Mouse (Mus musculus) layer of hippocampus, adult 9-11 months (tissue): Measurements from ENCODE around the gene Gpam.
A peak's percentile ranks its signal among the peaks of the same experiment; 100 is the strongest.

ENCODE experiments used
- DNase-seq: peaks from one replicate; pipeline ENCODE4 v3.0.0; 2022

Gene Gpam

DNA sequence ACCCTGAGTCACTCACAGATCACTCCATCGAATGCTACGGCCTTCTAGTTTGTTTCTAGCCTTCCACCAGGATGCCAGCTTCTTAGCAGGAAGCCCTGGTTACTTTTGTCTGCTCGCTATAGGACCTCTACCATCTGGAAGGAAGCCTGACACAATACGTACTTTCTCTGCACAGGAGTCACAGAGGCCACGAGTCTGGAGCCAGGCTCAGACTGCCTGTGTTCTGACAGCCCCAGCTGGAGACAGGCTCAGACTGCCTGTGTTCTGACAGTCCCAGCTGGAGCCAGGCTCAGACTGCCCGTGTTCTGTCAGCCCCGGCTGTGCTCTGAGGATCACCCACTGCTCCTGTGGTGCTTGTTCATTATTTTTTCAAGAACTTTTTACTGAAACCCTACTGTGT is 10.8 kb upstream of the Gpam start:
- DNase-seq = no peak

DNA sequence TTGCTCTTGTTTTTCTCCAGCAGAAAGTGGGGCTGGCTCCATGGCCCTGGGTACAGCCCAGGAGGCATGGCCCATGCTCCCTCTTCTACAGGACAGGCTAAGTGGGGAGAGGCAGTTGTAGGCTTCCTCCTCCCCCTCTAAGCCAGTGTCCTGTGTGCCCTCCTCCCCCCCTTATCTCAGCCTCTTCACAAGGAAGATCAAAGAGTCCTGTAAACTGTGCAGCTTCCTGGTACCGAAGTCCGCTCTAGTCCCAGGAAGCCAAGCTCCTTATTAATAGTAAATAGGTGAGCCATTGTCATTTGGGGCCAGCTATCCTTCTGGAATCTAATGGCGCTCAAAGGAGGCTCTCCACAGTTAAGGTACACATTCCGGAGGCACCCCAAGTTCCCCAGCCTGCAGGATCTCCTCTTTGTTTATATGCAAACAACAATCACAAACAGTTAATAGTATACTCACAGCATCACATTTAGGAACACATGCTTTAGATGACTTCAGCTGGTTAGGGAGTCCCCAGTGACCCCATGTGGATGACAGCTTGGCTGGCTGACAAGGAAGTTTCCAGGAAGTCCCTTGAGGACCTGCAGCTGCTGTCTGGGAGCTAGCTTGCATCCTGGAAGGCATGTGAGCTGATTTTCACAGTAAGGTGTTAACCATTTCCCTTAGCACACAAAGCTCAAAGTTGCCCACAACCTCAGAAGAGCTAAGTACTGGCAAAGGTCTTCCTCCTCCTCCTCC is 9.8 kb upstream of the Gpam start:
- DNase-seq = no peak

DNA sequence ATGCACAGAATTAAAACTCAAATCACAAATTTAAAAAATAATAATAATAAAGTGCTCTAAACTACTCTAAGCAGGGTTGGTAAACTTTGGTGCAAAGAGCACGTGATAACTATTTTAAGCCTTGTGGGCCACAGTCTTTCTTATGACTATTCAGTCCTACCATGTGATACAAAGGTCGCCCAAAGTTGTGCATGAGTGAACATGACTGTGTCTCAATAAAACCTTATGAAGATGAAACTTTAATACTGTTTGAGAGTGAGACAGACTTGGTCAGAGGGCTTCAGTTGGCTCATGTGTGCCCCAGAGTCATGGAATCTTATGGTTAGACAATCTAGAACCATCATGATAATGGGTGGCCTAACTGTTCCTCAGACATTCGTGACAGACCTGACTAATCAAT is 8.9 kb upstream of the Gpam start:
- no peak for DNase-seq

DNA sequence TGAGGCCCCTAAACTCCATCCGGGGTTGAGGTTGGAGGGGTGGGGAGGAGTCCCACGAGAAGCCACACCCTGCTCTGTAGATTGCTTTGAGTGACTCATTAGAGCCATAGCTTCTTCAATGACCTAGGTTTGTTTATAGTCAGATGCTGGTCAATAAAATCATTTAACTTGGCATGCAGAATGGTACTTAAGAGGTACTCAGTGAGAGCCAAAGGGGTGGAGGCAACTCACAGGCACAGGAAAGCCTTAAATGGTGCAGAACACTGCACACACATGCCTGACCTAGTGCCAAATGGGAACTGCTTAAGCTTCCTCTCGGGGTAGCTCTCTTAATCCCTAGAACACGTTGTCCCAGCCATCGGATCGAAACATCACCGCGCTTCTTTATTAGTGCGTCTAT is 7.5 kb upstream of the Gpam start:
- DNase-seq = no peak

DNA sequence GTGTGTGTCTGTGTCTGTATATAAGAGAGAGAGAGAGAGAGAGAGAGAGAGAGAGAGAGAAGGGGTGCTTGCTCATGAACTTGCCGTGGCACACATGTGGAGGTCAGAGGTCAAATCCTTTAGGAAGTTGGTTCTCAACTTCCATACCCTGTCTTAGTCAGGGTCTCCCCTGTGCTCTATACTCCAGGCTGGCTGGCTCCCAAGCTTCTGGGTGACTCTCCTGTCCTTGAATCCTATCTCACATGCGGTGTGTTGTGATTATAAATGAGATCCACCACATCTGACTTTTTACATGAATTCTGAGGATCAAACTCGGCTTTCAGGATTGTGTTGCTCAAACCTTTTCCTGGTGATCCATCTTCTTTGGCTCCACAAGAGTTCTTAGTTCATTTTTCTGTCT is 5.4 kb upstream of the Gpam start:
- no peak for DNase-seq

DNA sequence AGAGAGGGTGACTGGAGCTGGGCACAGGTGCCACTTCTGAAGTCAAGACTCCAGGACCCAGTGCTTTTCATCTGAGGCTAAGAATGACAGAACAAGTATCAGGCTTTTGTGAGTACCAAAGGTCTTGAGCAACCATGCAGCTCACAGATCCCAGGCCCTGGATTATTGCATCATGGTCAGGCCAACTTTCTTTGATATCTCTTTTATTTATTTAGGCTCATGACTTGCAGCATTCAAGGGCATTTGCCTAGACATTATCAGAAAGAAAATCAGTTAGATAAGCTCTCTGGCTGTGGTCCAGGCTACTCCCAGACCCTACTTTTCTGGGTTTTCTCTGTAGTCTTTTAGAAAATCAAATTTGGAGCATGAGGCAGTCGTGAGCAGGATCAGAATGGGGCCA is 4.7 kb upstream of the Gpam start:
- DNase-seq = no peak

DNA sequence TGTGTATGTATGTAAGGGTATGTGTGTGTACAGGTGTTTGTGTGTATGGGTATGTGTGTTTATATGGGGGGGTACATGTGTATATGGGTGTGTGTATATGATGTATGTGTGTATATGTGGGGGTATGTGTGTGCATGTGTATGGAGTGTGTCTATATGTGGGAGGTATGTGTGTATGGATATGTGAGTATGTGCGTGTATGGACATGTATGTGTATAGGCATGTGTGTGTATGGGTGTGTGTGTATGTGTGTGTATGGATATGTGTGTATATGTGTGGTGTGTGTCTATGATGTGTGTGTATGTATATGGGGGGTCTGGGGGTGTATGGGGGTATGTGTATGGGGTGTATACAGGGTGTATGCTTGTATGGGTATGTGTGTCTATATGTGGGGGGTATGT is 1.4 kb upstream of the Gpam start:
- no peak for DNase-seq

DNA sequence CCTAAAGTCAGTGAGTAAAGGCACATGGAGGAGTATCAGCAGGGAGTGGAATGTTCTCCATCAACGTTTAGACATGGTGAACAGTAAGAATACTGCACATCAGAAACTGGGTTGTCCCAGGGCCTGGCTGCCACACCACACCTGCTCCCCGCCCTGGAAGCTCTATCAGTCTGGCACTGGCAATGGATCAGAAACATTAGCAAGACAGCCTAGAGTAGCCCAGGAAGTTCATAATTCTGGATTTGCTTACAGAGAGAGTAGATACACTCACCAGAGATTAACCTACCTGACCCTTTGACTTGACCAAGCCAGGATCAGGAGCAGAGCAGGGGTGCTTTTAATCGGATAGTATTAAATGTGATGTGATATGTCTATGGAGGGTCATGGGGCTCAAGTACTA is 1.6 kb downstream of the Gpam start:
- DNase-seq = no peak

DNA sequence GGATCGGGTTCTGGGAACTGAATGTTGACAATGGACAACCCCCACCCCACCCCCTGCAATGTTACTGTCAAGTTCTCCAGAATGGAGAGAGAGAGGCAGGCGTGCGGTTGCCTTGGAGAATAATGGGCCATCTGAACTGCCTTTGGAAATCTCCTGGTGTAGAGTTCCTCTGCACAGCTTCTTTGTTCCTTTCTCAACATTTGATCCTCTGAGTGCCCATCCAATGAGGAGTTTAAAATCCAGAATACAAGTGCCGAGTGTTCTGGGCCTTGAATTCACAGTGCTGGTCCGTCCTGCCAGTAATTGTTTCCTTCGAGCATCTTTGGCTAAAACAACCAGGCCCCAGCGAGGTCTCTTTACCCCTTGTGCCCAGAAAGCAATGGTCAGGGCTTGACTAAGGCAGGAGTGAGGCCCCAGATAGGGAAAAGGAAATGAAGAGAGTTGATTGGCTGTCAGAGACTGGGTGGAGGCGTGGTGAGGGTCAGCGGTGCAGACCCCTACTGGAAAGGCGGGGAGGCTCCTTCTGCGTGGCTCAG is 4.0 kb downstream of the Gpam start:
- DNase-seq = peak; percentile 47

DNA sequence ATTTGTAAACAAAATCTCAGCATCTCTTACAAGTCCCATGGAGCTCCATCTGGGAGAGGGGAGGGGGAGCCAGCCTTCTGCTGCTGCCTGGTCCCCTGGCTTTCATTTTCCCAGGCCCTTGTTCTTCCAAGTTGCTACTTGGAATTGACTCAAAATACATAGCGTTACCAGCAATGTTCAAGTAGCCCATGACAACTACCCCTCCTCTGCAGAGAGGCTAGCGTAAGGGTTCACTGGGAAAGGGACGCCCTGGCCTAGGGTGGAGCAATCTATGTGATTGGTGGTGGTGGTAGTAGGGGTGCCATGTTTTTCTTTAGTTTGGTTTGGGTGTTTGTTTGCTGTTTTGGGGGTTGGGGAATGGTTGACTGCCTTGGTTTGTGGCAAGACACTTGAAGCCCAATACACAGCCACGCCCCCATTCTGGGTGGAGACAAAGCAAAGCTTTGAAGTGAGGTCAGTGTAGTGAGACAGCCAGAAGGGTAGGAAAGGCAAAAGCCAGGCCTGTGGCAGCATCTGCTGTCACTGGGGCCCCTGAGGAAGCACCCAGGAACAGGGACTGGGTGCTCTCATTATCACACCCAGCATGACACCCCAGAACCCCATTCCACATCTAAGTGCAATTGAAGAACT is 4.6 kb downstream of the Gpam start:
- DNase-seq = peak; percentile 38

DNA sequence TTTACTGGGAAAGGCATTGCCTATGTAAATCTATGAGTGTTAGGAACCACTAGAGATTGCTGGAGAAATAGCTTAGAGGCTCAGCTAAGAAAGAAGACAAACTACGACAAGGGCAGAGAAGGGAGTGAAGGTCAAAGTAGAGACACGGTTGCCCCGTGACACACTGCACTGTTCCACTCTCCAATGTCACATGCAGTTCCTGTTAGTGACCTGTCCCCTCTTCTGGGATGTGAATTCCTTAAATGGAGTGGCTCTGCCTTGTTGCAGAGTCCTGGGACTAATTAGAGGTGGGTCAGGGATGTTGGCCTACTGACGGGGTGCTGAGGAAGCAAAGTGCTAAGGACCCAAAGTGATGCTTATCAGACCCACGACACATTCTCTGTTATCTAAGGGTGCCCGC is 5.2 kb downstream of the Gpam start:
- no peak for DNase-seq

DNA sequence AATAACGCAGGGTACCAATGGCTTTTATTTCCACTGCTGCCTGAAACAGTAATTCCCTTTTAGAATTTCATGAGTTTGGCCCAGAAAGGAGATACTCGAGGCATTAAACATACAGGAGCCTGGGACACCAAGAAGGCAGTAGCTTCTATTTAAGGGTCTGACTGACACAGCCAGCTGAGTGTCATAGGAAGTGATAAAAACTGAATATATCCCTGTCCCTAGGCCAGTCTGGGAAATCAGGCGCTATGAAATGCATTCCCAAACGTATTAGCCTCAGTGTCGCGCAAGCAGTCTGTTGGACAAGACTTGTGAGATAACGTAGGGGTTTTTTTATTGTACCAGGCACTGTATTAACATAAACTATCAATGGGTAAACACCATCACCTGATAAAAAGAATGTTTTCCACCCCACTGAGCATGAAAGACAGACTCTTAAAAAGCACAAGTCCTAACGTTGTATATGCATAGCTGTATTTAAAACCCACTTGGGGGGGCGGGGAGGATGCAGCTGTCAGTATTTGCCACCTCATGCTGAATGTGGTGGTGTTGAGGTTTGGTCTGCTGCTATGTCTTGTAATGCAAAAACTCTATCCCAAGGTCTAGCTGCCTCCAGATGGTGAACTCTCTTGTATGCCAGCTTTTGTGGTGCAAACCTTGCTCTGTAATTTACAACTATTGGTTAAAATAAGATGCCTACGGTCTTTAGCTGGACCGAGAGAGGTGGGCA is 6.4 kb downstream of the Gpam start:
- DNase-seq = no peak

DNA sequence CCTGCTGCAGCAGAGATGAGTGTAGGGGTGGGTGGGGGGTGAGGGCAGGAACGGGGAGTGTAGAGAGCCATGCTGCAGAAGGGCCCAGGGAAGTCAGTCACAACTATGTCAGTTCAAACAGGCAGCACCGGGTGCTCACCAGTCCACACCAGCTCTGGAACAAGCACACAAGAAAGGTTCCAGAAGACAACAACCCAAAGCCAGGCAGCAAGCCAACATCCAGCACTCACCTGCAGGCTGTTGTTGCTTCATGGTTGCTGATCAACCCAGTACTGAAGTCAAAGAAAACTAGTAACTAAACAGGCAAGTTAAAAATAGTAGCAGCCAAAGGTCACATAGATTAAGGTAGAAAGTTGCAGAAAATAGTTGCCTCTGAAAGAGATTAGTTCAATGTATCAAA is 7.5 kb downstream of the Gpam start:
- no peak for DNase-seq

DNA sequence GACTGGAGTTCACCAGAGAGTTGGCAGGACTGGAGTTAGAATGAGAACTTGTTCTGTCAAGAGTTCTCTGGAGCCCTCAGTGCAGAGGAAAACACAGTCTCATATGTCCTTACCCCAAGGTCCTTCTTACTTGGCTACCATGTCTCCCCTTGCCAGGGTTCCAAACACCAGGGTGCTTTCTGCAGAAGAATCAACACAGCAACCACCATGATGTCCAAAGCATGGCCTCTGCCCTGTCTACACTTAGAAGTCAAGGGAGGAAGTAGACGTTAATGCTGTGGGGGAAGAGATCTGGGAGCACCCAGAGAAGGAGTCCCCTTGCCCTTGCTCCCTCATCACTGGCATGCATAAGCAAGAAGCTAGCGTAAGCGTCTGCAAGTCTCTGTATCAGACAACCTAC is 9.0 kb downstream of the Gpam start:
- no peak for DNase-seq

DNA sequence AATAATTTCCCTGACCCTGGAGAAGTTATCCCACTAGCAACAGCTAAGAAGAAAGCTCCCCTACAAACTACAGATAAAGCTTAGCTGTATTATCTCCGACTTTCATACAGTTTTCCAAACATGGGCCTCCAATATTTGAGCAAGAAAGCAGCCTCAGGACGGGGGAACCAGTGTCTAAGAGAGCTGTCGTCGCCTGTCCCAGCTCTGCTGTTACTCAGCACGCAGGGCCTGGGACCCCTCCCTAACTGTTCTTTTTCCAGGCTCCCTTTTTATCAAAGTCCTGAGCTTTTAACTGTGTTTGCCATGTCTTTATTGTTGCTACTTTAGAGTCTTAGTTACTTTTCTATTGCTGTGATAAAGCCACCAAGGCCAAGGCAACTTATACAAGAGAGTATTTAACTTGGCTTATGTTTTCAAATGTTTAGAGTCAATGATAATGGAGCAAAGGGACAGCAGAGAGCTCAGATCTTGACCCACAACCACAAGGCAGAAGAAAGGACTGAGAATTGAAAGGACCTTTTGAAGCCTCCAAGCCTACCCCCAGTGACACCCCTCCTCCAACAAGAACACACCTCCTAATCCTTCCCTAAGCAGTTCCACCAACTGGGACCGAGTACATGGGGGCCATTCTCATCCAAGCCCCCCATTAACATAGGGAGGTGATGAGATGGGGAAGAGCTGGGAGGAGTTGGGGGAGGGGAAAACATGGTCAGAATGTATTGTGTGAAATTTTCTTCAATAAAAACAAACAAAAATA is 9.8 kb downstream of the Gpam start:
- no peak for DNase-seq

DNA sequence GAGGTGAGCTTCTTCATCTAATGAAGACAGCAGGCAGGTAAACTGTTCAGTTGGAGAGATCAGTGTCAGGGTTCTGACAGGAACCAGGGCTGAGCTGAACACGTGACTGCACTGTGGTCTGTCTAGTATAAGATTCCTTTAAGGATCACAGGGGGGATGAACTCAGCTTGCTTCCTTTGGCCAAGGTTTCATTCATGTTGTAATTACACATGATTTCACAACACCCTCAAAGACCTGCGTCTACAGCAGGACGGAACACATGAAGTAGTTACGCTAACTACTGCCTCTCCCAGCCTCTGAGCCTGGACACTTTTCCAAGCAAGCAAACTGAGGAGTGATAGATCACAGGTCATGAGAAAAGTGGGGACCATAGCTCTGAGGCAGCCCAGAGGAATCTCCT is 11.5 kb downstream of the Gpam start:
- no peak for DNase-seq

DNA sequence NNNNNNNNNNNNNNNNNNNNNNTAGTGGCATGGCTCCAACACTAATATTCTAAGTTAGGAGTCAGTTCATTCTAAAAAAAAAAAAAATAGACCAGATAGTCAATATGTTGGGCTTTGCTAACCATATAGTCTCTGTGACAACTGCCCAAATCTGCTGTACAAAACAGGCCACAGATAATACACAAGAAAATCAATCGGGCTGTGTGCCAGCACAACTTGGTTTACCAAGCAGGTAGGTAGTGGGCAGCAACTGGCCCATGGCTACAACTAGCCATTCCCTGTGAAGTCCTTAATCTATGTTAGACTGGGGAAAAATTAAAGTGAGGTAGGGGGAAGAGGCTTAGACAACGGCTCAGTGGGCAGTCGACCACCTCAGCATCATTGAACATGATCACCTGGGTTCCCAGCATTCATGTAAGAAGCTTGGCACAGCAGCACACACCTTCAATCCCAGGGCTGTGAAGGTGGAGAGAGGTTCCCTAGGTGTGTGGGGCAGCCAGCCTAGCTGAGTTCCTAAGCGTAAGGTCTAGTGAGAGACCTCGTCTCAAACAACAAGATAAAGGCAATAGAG is 12.1 kb downstream of the Gpam start:
- DNase-seq = no peak

DNA sequence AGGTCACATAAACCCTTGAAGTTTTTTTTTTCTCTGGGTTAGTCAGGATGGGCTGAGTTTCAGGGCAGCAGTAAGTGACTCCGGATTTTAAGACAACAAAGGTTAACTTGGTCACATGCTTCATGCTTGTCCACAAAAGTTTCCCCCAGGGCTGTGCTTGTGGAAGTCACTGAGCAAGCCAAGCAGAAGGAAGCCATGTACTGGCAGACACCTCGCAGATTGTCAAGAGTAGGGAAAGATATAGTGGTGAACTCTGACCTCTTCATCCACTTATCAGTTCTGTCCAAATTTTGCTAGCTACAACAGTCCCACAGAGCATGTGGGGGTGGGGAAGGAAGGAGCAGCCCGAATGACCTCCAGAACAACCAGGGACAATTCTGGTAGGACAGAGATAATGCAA is 19.1 kb downstream of the Gpam start:
- no peak for DNase-seq

DNA sequence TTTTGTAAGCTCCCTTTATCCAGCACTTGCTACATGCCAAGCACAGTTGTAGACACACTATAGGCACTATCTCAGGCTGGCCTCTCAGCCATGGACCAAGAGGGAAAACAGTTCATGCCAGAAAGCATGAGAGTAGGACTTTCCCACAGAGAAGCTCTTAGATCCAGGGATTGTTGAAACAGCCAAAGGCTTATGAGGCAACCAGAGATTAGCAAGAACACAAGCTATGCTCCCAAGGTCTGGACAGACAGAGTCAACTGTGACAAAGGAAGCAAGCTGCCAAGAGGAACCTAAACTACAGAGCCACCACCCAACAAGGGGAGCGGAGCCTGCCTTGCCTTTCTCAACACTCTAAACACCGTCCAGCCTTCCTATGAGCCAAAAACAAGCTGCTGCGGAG is 21.1 kb downstream of the Gpam start:
- DNase-seq = no peak

DNA sequence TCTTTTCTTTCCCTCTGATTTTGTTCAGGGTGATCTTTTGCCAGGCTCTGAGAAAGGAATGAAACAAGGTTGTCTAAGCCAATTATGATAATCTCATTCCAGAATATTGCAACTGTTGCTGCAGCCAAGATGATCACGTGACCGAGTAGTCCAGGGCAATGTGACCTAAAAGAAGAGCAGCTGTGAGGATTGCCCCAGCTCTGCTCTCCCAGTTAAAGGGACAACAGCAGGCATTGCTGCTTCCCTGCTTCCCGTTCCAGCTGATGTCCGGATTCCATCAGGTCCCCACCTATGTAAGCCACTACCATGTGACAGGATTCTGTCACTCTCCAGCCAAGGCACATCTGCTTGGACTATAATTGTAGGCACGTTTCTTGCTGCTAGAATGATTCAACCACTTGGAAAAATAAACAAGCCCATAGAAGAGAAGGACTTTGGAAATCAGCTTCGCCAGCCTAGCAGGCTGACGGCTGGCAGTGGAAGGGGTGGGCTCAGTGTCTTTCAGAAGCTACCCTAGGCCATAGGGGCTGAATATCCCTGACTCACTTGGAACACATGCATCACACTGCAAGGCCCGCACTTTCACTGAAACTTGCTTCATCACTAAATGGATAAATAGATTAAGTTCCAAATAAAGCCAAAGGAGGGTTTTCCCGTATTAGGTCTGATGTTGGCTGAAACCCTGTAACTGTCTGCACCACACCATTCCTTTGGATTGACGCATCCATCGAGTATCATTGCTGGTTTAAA is 23.8 kb downstream of the Gpam start:
- DNase-seq = peak; percentile 74

DNA sequence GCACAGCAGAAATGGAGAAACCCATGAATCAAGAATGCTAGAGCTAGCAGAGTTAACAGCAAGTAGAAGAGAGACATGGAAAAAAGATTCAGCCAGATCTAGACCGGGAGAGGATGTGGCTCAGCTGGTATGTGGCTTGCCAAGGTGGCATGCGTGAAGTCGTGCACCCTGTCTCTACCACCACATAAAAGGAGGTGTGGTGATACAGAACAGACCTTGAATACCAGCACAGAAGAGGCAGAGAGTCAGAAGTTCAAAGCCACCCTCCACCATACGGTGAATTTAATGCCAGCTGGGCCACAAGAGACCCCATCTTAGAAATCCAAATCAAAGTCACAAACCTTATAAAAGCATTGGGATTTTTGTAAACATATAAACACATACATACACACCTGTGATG is 25.4 kb downstream of the Gpam start:
- DNase-seq = no peak
